Mouse (Mus musculus) neural tube, embryonic 14.5 days (tissue): ENCODE data around the gene Unc79. TPM values are rescaled to one million over a fixed set of nuclear protein-coding genes. Genes with fewer than 3 reads are reported as not detected.

Experiments
- ATAC-seq: fragments of 200-750 bp; cut with Nextera tagmentation; 2 replicates; pipeline ENCODE4 v1.8.0; 2017; ENCODE audit warnings: low read depth, mild to moderate bottlenecking, moderate TSS enrichment, moderate library complexity
- H3K27ac ChIP-seq: fragments of 300-500 bp; sonication (generic); 2 replicates; pipeline ENCODE4 v1.5.1; 2014; ENCODE audit warnings: low read depth, mild to moderate bottlenecking, control low read depth, low read length, moderate library complexity, mixed read lengths
- H3K27me3 ChIP-seq: fragments of 300-500 bp; sonication (generic); 2 replicates; pipeline ENCODE4 v1.6.1; 2014; ENCODE audit warnings: low read length; ENCODE audit not compliant: control insufficient read depth, insufficient read depth
- H3K36me3 ChIP-seq: fragments of 300-500 bp; sonication (generic); 2 replicates; pipeline ENCODE4 v1.6.1; 2014; ENCODE audit warnings: low read length, mixed read lengths; ENCODE audit not compliant: control insufficient read depth, insufficient read depth
- H3K4me1 ChIP-seq: fragments of 300-500 bp; sonication (generic); 2 replicates; pipeline ENCODE4 v1.6.1; 2014; ENCODE audit warnings: low read length; ENCODE audit not compliant: control insufficient read depth, insufficient read depth
- H3K4me2 ChIP-seq: fragments of 300-500 bp; sonication (generic); 2 replicates; pipeline ENCODE4 v1.6.1; 2014; ENCODE audit warnings: mild to moderate bottlenecking, low read depth, low read length, control low read depth
- H3K4me3 ChIP-seq: fragments of 300-500 bp; sonication (generic); 2 replicates; pipeline ENCODE4 v1.5.1; 2014; ENCODE audit warnings: low read depth, low read length, control low read depth, mixed read lengths
- H3K9ac ChIP-seq: fragments of 300-500 bp; sonication (generic); replicated peaks from 2 replicates; pipeline ENCODE4 v1.6.1; 2014; ENCODE audit warnings: low read depth, mild to moderate bottlenecking, control low read depth, low read length, mixed read lengths
- H3K9me3 ChIP-seq: fragments of 300-500 bp; sonication (generic); 2 replicates; pipeline ENCODE4 v1.6.1; 2016; ENCODE audit warnings: low read length; ENCODE audit not compliant: control insufficient read depth
- WGBS: fragments of 180-500 bp; shearing (Covaris S2); extraction: QIAGEN DNeasy Blood & Tissue Kit; methylation state at CpG from one replicate; pipeline ENCODE4 v1.1.7; 2014; 5-methylcytosine and 5-hydroxymethylcytosine counted together
- polyA plus RNA-seq: library from polyadenylated mRNA; unstranded; fragments of >200 nt; fragmentation: Nextera tagmentation; extraction: Ambion mirVana; gene quantifications from 2 replicates; pipeline ENCODE4 v1.2.1, GENCODE M21; 2014

The Unc79 gene
- polyA plus RNA-seq, 1 experiment from 2014 or later = 15.6 TPM

- 33% methylated on average over 10 of the region's 10 CpGs for WGBS
- H3K27ac ChIP-seq = no peak overlapping the region; the same call in 1 of the 2 replicates
- no peaks in the 10 kb centered on the region for H3K36me3 ChIP-seq
- H3K4me3 ChIP-seq = peak overlapping the region; percentile 64
- no peak for ATAC-seq
- peak overlapping the region; percentile 79; the same call in 1 of the 2 replicates for H3K4me2 ChIP-seq
- H3K4me1 ChIP-seq = peaks cover 19% of the 10 kb centered on the region; the same call in 1 of the 2 replicates
- H3K9ac ChIP-seq = no peak overlapping the region
- H3K9me3 ChIP-seq = no peaks in the 10 kb centered on the region
- H3K27me3 ChIP-seq = no peaks in the 10 kb centered on the region
Measured at GRCm38 (mm10) chr12:102947826-102948225, 833 bp upstream of the Unc79 start.

- ATAC-seq = peak; percentile 90
- 0% methylated on average over 40 of the region's 42 CpGs for WGBS
Measured at GRCm38 (mm10) chr12:102949395-102950208, 943 bp downstream of the Unc79 start.

GRCm38 (mm10) chr12:102960051-102960775 is 11.6 kb downstream of the Unc79 start:
- H3K4me3 ChIP-seq = no peak overlapping the region
- H3K27me3 ChIP-seq = no peaks in the 10 kb centered on the region
- WGBS = 94% methylated on average over 7 of the region's 7 CpGs
- H3K4me2 ChIP-seq = no peak overlapping the region
- no peaks in the 10 kb centered on the region for H3K9me3 ChIP-seq
- no peaks in the 10 kb centered on the region for H3K36me3 ChIP-seq
- no peak overlapping the region for H3K27ac ChIP-seq
- H3K4me1 ChIP-seq = 0 out of 2 replicates have a peak, but pooled peaks cover 3% of the 10 kb centered on the region
- no peak for ATAC-seq
- no peak overlapping the region for H3K9ac ChIP-seq

More at GRCm38 (mm10) chr12:102949395-102950208, 943 bp downstream of the Unc79 start:
- Histone ChIP-seq H3K9ac (peak overlapping the region; percentile 71), H3K36me3 (no peaks in the 10 kb centered on the region), H3K27me3 (no peaks in the 10 kb centered on the region), H3K4me1 (peaks cover 19% of the 10 kb centered on the region; the same call in 1 of the 2 replicates), H3K27ac (peak overlapping the region; percentile 98), H3K9me3 (no peaks in the 10 kb centered on the region), H3K4me2 (peak overlapping the region; percentile 79), H3K4me3 (peak overlapping the region; percentile 64)

GRCm38 (mm10) chr12:102961066-102961465 is 12.4 kb downstream of the Unc79 start:
- H3K36me3 ChIP-seq = no peaks in the 10 kb centered on the region
- H3K4me3 ChIP-seq = no peak overlapping the region
- H3K4me2 ChIP-seq = no peak overlapping the region
- H3K4me1 ChIP-seq = no peaks in the 10 kb centered on the region
- 84% methylated on average over 3 of the region's 3 CpGs for WGBS
- H3K27ac ChIP-seq = no peak overlapping the region
- H3K9me3 ChIP-seq = no peaks in the 10 kb centered on the region
- no peak overlapping the region for H3K9ac ChIP-seq
- ATAC-seq = no peak
- no peaks in the 10 kb centered on the region for H3K27me3 ChIP-seq

GRCm38 (mm10) chr12:102964486-102964885 is 15.8 kb downstream of the Unc79 start:
- Histone ChIP-seq H3K4me2 (no peak overlapping the region), H3K9ac (no peak overlapping the region), H3K27ac (no peak overlapping the region), H3K4me3 (no peak overlapping the region), H3K9me3 (no peaks in the 10 kb centered on the region), H3K36me3 (no peaks in the 10 kb centered on the region), H3K27me3 (no peaks in the 10 kb centered on the region), H3K4me1 (no peaks in the 10 kb centered on the region)
- ATAC-seq = no peak
- WGBS = 15% methylated on average over 3 of the region's 3 CpGs

- H3K4me3 ChIP-seq = no peak overlapping the region
- H3K9me3 ChIP-seq = no peaks in the 10 kb centered on the region
- H3K27ac ChIP-seq = no peak overlapping the region
- no peak for ATAC-seq
- peaks cover 5% of the 10 kb centered on the region for H3K4me1 ChIP-seq
- H3K27me3 ChIP-seq = no peaks in the 10 kb centered on the region
- H3K4me2 ChIP-seq = no peak overlapping the region
- WGBS = 18% methylated on average over 4 of the region's 4 CpGs
- H3K9ac ChIP-seq = no peak overlapping the region
- H3K36me3 ChIP-seq = no peaks in the 10 kb centered on the region
Measured at GRCm38 (mm10) chr12:102980584-102980983, 31.9 kb downstream of the Unc79 start.

- H3K4me3 ChIP-seq = no peak overlapping the region
- no peaks in the 10 kb centered on the region for H3K36me3 ChIP-seq
- no peak overlapping the region for H3K9ac ChIP-seq
- no peak for ATAC-seq
- peaks cover 5% of the 10 kb centered on the region for H3K4me1 ChIP-seq
- no peaks in the 10 kb centered on the region for H3K9me3 ChIP-seq
- H3K27ac ChIP-seq = no peak overlapping the region
- WGBS = 78% methylated on average over 3 of the region's 3 CpGs
- no peak overlapping the region for H3K4me2 ChIP-seq
- no peaks in the 10 kb centered on the region for H3K27me3 ChIP-seq
Measured at GRCm38 (mm10) chr12:102981543-102981942, 32.9 kb downstream of the Unc79 start.

- H3K9ac ChIP-seq = no peak overlapping the region
- no peaks in the 10 kb centered on the region for H3K36me3 ChIP-seq
- H3K4me1 ChIP-seq = peaks cover 3% of the 10 kb centered on the region
- no peak overlapping the region for H3K4me3 ChIP-seq
- no peak overlapping the region for H3K27ac ChIP-seq
- no peaks in the 10 kb centered on the region for H3K27me3 ChIP-seq
- H3K4me2 ChIP-seq = no peak overlapping the region
- no peak for ATAC-seq
- no peaks in the 10 kb centered on the region for H3K9me3 ChIP-seq
Measured at GRCm38 (mm10) chr12:102985401-102985800, 36.7 kb downstream of the Unc79 start.

GRCm38 (mm10) chr12:102987736-102988135 is 39.1 kb downstream of the Unc79 start:
- Histone ChIP-seq H3K9me3 (no peaks in the 10 kb centered on the region), H3K27me3 (no peaks in the 10 kb centered on the region), H3K4me1 (no peaks in the 10 kb centered on the region), H3K9ac (no peak overlapping the region), H3K27ac (no peak overlapping the region), H3K4me3 (no peak overlapping the region), H3K36me3 (peaks cover 4% of the 10 kb centered on the region; the same call in 1 of the 2 replicates), H3K4me2 (no peak overlapping the region)
- ATAC-seq = no peak
- 84% methylated on average over 6 of the region's 6 CpGs for WGBS
